In the genomic region with DNA sequence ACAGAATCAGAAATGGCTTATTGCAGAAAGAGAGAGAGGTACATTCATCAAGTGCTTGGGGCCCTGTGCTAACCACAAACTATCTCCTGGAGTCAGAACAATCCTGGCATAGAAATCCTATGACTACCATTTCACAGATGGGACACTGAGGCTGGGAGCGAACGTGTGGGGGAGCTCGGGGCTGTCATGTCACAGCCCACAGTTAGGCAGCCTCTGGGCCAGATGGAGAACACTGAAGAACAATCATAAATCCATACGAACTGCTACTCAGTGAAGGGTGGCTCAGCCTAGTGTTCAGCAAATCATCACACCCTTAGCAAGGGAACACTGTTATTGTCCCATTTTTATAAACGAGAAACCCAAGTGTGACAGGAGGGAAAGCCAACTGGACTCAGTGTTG, we compare ENCODE assay signal across 8 mouse cellular contexts. TPM values are rescaled to one million over a fixed set of nuclear protein-coding genes. Genes with fewer than 3 reads are reported as not detected.
A peak's percentile ranks its signal among the peaks of the same experiment; 100 is the strongest.
DNase-seq lines count a peak whose midpoint lies in the region; ATAC-seq and TF ChIP-seq lines count a peak whose summit lies in the region.

No protein-coding gene starts in this region.

- H3K9ac ChIP-seq in heart, embryonic 11.5 days (ENCODE audit: low read depth, low read length): no peak overlapping the region
- peak overlapping the region; percentile 83; the same call in 1 of the 2 replicates for H3K9ac ChIP-seq in forebrain, embryonic 16.5 days (replicated peaks; ENCODE audit: low read depth, low read length)
- H3K9ac ChIP-seq in liver, embryonic 13.5 days: peak overlapping the region; percentile 88

- peak overlapping the region; percentile 88 for H3K4me2 ChIP-seq in heart, embryonic 11.5 days
- peak overlapping the region; percentile 65 for H3K4me2 ChIP-seq in forebrain, embryonic 16.5 days (ENCODE audit: low read length)
- H3K4me2 ChIP-seq in liver, embryonic 13.5 days: peak overlapping the region; percentile 97

- no peak for DNase-seq in heart, adult 8-10 months (ENCODE audit: low spot score)
- no peak for DNase-seq in liver, embryonic 13.5 days
- no peak for DNase-seq in adrenal gland, postnatal 10 days

- H3K27ac ChIP-seq in heart, embryonic 11.5 days (ENCODE audit: low read depth, low read length): no peak overlapping the region
- no peak overlapping the region for H3K27ac ChIP-seq in forebrain, embryonic 16.5 days (ENCODE audit: low read length)
- no peak overlapping the region for H3K27ac ChIP-seq in liver, embryonic 13.5 days

- H3K36me3 ChIP-seq in heart, embryonic 11.5 days (ENCODE audit: control insufficient read depth, insufficient read depth, low read length): no peaks in the 10 kb centered on the region
- H3K36me3 ChIP-seq in E14TG2a.4 (ENCODE audit: insufficient read depth, low read length): peaks cover 8% of the 10 kb centered on the region; the same call in 1 of the 2 replicates
- no peaks in the 10 kb centered on the region for H3K36me3 ChIP-seq in forebrain, embryonic 16.5 days (ENCODE audit: control insufficient read depth, insufficient read depth)
- no peaks in the 10 kb centered on the region for H3K36me3 ChIP-seq in liver, embryonic 13.5 days

- peaks cover 4% of the 10 kb centered on the region for H3K4me1 ChIP-seq in heart, embryonic 11.5 days (ENCODE audit: control insufficient read depth, insufficient read depth, low read length)
- H3K4me1 ChIP-seq in E14TG2a.4 (replicated peaks; ENCODE audit: low read depth, low read length): peaks cover 62% of the 10 kb centered on the region
- H3K4me1 ChIP-seq in forebrain, embryonic 16.5 days (replicated peaks; ENCODE audit: control insufficient read depth, insufficient read depth, low read length): peaks cover 19% of the 10 kb centered on the region
- H3K4me1 ChIP-seq in liver, embryonic 13.5 days (replicated peaks): peaks cover 52% of the 10 kb centered on the region

- no peaks in the 10 kb centered on the region for H3K9me3 ChIP-seq in heart, embryonic 11.5 days (replicated peaks; ENCODE audit: control insufficient read depth, low read length)
- no peaks in the 10 kb centered on the region for H3K9me3 ChIP-seq in E14TG2a.4 (ENCODE audit: low read length)
- H3K9me3 ChIP-seq in forebrain, embryonic 16.5 days (ENCODE audit: control insufficient read depth, low read length): no peaks in the 10 kb centered on the region
- H3K9me3 ChIP-seq in liver, embryonic 13.5 days (replicated peaks): no peaks in the 10 kb centered on the region

- ATAC-seq in heart, embryonic 11.5 days (replicated peaks; ENCODE audit: insufficient number of reproducible peaks, low FRiP score, low TSS enrichment): no peak
- ATAC-seq in forebrain, embryonic 16.5 days: no peak
- no peak for ATAC-seq in liver, embryonic 13.5 days (ENCODE audit: low read depth)
- ATAC-seq in erythroid progenitor cell, adult 5-6 weeks (replicated peaks; ENCODE audit: low FRiP score, poor library complexity, severe bottlenecking): no peak
- ATAC-seq in megakaryocyte progenitor cell, adult 5-6 weeks (replicated peaks; ENCODE audit: poor library complexity): no peak

- peaks cover 44% of the 10 kb centered on the region for H3K27me3 ChIP-seq in heart, embryonic 11.5 days (ENCODE audit: control insufficient read depth, insufficient read depth, low read length)
- H3K27me3 ChIP-seq in E14TG2a.4 (ENCODE audit: insufficient read depth, low read length): no peaks in the 10 kb centered on the region
- H3K27me3 ChIP-seq in forebrain, embryonic 16.5 days (replicated peaks; ENCODE audit: control insufficient read depth, insufficient read depth, low read length): no peaks in the 10 kb centered on the region
- no peaks in the 10 kb centered on the region for H3K27me3 ChIP-seq in liver, embryonic 13.5 days

- no peak for TF ChIP-seq CTCF in E14TG2a.4 (conservative IDR thresholded peaks at IDR 0.05; ENCODE audit: low read length)

- WGBS in heart, embryonic 11.5 days (ENCODE audit: insufficient replicate concordance): 74% methylated on average over 5 of the region's 5 CpGs
- WGBS in forebrain, embryonic 16.5 days: 59% methylated on average over 5 of the region's 5 CpGs
- 46% methylated on average over 5 of the region's 5 CpGs for WGBS in liver, embryonic 13.5 days (ENCODE audit: insufficient replicate concordance)

- peak overlapping the region; percentile 54 for H3K4me3 ChIP-seq in heart, embryonic 11.5 days (ENCODE audit: low read depth, low read length)
- peak overlapping the region; percentile 100 for H3K4me3 ChIP-seq in E14TG2a.4 (replicated peaks; ENCODE audit: low read length)
- peak overlapping the region; percentile 92 for H3K4me3 ChIP-seq in forebrain, embryonic 16.5 days (replicated peaks; ENCODE audit: low read length)
- peak overlapping the region; percentile 88 for H3K4me3 ChIP-seq in liver, embryonic 13.5 days (replicated peaks)

RNA-seq across cellular contexts. Expression of gene Sipa1l3, which starts 1.3 kb away (rescaled TPM):
- polyA plus RNA-seq in heart, embryonic 11.5 days (2014; fragmentation: Nextera tagmentation; extraction: Ambion mirVana): 4.8 and 5.2 TPM in 2 replicates
- total RNA-seq in heart, adult 8-10 months (2022): 10 to 100 TPM in 1 of 4 experiments, 1 to 10 TPM in 3; 6.8 to 10.3 (median 8.2) TPM
- 13.9 and 16.1 TPM in 2 replicates for polyA plus RNA-seq in forebrain, embryonic 16.5 days (2015; fragmentation: Nextera tagmentation; extraction: Ambion mirVana)
- polyA plus RNA-seq in liver, embryonic 13.5 days (2015; fragmentation: Nextera tagmentation; extraction: Ambion mirVana): 2.6 and 3.0 TPM in 2 replicates
- 2.5 and 4.2 TPM in 2 replicates for total RNA-seq in erythroid progenitor cell, adult 5-6 weeks (2015; ENCODE audit: low replicate concordance)
- 1.3 and 15.3 TPM in 2 replicates for total RNA-seq in erythroid progenitor cell, adult 5-6 weeks (2017; ENCODE audit: low replicate concordance)
- 28.2 and 34.2 TPM in 2 replicates for total RNA-seq in megakaryocyte progenitor cell, adult 5-6 weeks (2015)
- total RNA-seq in megakaryocyte progenitor cell, adult 5-6 weeks (2017): 5.4 and 8.3 TPM in 2 replicates
- total RNA-seq in adrenal gland, postnatal 10 days (2021): 10 to 100 TPM; 26.9 to 47.2 TPM
